Mouse (Mus musculus): ENCODE results near the gene Hsd17b12.

Gene Hsd17b12

DNA sequence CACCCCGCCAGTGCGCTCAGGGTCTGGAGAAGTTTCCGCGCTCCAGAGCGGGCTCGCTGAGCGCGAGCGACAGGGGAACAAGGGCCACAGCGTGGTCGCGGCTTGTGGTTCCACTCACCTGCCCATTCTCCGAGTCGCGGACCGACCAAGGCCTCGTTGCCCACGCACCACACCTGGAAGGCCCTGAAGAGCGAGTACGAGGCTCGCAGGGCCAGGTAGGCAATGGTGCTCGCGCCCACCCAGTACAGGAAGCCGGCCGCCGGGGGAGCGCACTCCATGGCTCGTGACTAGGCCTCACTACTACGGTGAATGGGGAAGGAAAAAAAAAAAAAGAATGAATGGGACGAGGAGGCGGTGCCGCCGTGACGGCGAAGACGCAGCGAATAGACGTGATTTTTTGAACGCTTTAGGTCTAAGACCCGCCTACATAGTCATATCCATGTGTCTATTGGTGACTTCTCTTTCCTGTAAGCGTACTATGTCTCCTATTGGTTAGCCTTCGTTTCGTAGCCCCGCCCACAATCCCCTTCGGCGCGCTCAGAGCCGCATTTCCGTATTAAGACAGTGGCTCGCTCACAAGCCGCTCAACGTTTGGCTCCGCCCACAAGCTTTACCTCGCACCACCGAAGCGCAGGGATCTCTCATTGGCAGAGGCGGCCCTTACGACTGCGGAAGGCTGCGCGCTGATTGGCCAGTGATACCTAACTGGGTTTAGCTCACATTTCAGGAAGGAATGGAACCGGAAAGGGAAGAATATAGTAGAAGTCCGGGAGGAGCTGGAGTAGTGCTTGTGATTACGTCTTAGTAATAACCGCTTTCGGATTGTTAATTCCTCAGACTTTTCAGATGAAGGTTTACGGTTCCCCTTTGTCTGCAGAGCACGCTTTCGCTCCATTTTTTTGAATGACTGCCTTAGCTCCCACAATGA is at the start of gene Hsd17b12:
TSS of gene Hsd17b12 (minus strand) at position 373 of the 928 bp plus-strand sequence.
- DNase-seq = peak; percentile 100

DNA sequence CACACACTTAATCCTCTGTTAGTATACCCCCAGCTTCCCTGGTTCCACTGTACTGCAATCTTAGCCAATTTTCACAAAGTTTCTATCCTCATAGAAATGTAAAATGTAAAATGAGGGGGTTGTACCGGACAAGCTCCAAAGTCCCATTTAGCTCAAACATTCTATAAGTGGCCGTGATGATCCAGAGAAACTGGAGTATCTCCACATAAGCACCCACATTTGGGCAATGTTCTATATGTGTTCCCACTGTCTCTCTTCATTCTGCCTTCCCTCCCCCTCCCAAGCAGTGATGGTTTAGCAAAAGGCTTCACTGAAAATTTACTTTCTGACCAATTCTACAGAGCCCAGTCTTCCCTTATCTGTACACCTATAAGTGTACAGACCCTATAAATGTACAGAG is 27.1 kb upstream of the Hsd17b12 start:
- DNase-seq = no peak

DNA sequence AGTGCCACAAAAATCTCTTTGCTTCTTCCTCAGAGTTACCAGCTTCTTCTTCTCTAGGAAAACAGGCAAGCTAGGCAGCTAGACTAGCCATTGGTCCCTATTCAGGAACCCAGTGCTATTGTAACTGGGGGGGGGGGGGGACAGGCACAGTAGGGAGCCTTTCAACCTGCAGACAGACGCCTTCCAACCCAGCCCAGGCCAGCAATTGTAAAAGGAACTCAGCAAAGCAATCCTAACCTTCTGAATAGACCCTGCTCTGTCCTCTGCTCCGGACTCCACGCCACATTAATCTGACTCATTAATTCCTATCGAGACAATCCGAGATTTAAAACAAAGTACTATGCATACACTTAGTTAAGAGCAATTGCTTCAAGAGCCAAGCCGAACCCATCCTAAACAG is 26.4 kb upstream of the Hsd17b12 start:
- no peak for DNase-seq

DNA sequence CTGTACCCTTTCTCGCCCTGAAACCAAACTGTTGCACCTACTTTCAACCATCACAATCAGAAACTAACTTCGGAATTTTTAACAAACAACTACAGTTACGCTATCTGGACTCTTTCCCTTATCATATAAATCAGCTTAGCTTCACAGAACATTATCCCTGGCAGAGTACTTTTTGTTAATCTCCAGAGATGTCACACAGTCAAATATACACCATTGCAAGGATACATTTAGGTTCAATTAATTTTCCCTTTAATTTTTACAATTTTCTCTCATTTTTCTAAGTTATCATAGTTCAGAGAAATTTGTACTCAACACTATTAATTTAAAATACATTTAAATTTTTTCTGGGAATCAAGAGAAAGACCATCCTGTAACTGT is 21.3 kb upstream of the Hsd17b12 start:
- no peak for DNase-seq

DNA sequence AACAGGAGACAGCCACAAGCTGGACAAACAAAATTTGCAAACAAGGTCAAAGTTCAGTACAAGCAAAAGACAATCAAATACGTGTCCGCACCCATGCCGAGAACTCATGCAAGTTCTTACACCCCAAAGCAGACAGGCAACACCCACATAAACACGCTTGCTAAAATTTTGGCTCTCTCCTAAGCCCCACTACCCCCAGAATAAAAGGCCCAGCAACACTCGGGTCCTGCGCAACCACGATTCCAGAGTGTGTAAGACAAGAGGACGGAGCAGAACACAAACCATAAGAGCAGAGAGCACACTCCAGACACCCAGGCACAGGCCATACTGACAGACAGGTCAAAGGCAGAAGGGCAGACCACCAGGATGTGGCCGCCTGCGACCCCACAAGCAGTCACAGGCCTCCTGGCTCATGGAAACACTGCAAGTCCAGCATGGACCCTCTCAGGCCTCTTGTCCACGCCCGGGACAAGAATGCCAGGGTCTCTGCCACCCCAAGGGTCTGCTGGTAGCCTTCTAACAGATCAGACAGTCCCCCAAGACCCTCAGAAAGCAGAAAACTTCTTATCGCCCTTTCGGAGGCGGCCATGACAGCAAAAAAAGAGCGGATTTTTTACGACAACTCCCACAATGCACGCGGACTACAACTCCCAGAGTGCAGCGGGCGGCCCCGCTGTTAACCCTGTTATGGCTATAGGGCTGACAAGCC is 20.7 kb upstream of the Hsd17b12 start:
- peak; percentile 91 for DNase-seq

DNA sequence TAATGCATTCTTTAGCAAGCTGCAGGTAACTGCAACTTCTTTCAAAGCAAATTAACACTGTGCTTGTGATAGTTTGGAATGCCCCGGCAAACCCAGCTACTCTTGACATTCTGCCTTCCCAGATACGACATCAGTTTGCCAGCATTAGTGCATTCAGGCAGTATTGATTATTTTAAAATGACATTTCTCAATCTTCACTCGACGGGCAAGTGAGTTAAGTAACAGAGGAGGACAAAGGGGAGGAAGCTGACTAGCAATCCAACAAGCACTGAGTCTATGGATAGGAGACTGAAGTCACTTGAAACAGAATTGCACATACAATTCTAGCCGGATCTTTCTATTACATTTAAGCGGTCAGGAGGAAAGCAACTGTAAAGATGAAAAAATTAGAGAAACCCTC is 19.5 kb upstream of the Hsd17b12 start:
- DNase-seq = no peak

DNA sequence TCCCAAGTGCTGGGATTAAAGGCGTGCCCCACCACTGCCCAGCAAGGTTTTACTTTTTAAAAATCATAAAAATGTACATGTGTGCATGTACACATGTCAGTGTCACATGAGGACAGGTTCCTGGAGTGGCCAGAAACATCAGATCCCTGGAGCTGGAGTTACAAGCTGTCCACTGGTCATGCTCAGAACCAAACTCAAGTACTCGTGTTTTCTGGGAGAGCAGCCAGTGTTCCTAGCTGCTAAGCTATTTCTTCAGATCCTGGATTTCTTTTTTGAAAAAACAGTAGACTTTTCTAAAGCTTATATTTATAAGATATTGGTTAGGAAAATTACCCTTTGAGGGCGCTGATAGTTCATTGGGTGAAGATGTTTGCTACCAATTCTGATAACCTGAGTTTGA is 18.6 kb upstream of the Hsd17b12 start:
- no peak for DNase-seq

DNA sequence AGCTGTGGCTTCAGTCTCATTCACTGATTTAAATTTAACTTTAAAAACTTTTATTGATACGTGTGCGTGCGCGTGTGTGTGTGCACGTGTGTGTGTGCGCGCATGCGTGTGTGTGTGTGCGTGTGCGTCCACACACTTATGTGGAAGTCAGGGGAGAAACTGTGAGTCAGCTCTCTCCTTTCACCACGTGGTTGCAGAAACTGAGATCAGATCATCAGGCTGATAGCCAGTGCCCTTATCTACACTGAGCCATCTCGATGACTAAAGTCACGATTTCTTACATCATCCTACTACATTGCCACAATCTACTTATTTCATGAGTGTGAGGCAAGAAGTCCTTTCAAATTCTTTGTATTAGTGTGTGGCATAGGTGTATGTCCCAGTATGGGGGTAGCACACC is 15.8 kb upstream of the Hsd17b12 start:
- DNase-seq = no peak

DNA sequence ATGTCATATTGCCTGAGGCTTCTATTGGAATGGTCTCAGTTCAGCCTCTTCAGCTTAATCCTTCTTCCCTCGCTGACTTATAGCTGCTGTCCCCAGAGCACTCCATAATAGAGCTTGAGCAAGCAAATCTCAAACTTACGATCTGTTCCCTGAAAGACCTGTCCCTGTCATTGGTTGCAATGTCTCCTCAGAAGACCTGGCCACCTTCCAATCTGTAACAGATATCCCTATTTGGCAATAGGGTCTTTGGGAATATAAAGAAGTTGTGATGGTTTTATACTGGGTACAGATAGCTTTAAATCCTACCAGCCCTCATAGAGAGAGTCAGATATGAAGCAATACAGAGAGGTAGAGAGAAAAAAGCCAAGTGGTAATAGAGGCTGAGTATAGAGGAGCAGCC is 5.4 kb upstream of the Hsd17b12 start:
- no peak for DNase-seq

DNA sequence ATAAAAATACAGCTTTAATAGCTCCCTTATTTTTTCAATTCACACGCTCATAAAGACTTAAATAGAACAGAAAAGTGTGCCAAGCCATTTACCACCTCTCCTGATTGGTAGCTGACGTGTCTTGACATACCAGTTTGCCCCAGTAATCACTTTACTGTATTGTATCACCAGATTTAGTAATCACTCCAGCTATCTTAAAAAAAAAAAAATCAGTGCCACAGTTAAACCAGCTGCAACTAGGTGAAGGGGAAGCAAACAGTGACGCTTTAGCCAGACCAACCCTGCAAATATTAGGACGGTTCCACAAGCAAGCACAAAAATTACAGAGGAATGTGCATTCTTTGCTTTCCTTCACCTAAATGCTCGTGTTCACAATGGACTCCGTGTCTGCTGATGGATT is 4.4 kb upstream of the Hsd17b12 start:
- no peak for DNase-seq

DNA sequence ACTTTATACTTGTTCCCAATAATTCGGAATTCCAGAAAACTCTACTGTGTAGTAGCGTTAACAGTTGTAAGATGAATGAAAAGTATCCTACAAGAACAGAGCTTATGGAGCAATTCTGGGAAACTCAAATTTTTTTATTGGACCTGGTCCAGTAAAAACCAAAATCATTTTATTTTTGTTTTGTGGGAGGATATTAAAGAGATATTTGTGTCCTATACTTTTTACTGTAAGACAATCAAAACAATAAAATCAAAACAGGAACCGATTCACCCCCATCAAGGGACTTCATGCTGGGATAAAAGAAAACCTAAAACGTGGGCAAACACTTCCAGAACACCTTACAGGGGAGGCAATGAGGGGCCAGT is 738 bp upstream of the Hsd17b12 start:
- peak; percentile 9 for DNase-seq

DNA sequence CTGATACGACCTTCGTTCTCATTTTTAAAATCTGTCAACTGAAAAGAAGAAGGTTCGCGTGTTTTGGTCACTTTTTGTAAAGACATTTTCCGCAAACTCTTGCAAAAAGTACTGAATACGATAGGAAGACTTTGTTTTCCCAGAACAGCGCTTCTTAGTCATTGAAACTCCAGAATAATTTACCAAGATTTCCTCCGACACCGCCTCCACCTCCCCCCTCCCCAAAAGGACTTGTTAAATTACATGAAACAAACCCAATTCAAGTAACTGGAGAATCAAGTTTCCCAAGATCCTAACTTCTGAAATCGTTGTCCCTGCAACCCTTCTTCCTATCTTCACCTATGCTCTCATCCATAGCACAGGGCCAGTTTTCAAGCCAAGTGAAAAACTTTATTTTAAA is 713 bp downstream of the Hsd17b12 start:
- no peak for DNase-seq

DNA sequence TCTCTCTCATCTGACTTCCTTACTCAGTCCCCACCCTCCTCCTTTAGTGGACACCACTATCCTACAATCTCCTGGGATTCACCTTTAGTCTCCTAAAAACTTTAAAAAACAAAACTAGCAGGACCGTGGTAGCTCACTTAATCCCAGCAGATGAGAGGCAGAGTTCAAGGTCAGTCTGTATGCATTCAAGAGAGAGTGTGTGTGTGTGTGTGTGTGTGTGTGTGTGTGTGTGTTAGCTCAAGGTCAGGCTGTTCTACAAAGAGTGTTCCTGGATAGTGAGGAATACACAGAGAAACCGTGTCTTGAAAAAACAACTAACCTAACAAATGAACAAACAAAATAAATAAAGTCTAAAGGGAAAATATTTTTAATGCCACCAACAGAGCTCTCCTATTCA is 12.6 kb downstream of the Hsd17b12 start:
- DNase-seq = no peak

DNA sequence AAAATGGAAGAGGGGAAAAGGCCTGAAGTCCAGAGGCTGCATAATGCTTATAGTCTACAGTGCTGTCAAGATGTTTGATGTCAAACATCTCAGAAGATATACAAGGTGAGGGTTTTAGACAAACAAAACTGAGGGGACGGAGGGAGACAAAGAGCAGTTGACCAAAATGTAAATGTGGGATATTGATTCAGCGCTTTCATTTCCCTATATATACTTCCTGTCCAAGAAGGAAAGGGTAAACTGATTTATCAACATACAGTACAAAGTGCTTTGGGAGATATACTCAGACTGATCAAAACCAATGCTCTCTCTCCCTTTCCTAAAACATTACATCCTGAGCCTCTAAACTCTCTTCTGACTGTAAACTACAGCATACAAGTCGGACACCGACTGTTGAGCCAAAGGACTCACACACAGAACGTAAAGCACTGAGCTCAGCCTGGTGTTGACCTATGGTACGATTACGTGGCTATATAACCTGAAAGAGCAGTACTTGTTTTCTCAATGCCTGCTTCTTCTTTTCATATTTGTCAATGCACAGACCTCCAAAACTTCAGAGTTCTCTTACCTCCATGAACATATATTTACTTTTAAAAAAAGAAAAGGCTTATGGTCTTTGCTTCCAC is 13.1 kb downstream of the Hsd17b12 start:
- DNase-seq = no peak

DNA sequence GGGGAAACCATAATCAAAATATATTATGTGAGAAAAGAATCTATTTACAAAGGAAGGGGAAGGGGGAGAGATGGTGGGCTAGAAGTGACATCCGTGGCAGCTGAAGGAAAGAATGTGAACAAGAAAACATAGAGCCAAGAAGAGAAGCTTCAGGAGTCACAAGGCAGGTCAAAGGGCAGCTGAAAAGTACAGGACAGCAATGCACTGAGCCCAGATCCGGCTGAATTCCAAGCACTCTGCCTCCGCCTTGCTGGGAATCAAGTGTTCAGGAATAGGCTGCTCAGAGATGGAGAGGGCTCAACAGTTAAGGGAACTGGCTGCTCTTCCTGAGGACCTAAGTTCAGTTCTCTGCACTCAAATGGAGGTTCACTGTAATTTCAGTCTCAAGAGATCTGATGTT is 16.5 kb downstream of the Hsd17b12 start:
- peak; percentile 46 for DNase-seq

DNA sequence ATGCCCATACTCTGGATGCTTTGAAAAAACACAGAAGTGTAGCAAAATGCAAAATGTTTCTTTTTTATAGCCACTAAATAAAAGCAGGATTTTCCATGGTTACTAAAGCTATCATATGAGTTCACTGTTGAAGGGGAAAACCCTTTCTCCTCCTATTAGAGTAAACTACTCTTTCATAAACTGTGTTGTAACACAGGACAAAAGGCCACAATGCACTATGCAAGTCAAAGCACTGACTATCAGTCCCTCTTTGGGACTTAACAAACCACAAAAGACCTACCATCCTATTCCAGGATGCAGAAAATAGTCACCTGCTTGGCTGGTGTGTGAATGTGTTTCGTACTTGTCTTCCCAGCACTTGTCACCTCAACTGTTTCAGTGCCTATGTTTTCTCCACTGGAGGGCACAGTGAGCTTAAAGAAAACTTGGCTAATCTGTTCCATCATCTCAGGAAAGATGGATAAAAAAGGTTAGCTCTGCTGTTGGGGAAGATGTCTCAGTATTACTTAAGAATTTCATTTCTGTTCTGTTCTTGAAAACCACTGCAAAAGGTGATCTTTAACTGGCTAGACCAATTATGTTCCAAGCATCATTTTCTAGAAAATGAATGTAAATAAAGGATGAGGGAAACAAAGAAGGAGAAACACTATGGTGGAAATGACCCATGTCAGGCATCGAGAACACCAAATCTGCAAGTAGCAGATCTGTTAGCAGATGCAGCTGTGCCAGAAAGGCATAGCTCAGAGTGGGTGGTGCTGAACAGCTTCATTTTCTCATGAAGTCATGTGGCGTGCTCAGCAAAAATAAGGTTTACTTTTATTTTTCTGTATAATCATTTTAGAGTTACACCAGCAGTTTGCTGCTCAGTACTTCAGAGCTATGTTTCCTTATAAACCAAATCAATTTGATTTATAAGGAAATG is 19.0 kb downstream of the Hsd17b12 start:
- peak; percentile 15 for DNase-seq

DNA sequence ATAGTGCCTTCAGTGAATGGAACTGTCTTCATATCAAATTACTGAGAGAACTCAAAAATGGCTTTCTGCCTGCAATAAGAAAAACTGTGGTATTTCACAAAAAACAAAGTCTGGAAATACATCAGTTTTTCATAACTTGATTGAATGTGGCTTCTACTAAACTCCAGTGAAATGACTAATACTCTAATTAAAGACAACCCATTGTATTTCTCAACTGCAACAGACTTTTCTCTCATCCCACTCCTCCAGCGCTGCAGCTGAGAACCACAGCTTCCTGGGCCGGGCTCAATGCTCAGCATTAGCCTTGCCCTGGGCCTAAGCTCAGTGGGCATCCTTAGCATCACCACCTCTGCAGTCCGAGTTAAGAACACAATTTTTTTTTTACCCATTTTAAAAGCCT is 20.9 kb downstream of the Hsd17b12 start:
- DNase-seq = no peak

DNA sequence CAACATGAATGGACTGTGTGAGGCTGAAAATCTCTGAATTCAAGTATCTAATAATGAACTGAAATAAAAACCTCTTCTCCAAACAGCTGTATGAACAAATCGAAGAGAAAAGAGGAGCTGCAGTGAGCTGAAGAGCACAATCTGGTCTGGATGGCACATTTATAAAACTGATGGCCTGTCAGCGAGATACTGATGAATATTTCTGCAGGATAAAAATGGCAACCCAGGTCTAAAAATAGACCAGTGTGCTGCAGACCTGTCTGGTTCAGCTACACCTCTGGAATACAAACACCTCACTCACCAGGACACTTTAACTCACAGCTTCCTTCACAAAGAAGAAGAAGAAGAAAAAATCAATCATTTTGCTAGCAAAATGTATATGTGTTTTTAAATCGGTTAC is 29.3 kb downstream of the Hsd17b12 start:
- no peak for DNase-seq

DNA sequence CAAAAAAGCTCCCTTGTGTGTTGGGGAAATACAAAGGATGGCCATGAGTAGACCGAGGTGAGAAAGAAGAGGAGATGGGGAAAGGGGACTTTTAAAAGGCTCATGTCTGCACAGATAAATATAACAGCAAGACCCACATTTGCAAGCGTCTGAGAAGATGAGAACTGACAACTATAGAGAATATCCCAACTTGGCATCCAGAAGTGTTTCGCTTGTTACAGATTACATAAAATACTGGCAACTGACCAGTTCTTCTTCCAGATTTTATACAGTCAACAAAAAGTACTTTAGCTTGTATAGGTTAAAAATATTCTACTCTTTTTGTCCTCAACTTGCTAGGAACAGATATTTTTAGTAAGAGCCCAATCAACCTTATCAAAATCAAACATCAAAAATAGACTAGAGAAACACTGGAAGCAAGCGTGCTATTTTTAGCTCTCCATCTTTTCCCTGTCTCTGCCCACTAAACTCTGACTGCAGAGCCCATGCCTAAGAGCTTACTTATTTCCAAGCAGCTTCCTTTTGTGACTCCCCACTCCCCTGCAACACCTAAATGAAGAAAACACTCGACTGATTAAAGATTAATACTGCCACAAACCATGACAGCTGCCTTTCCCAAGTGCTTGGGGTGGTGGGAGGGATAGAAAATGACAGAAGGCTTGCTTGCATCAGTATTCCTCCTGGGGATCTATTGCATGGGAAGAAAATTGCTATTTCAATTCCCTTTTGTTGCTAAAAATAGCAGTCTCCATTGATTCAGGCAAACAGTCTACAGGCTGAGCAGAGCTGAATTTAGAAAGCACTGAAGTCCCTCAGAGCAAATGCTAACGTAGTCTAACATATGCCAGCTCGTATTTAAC is 35.4 kb downstream of the Hsd17b12 start:
- DNase-seq = no peak

DNA sequence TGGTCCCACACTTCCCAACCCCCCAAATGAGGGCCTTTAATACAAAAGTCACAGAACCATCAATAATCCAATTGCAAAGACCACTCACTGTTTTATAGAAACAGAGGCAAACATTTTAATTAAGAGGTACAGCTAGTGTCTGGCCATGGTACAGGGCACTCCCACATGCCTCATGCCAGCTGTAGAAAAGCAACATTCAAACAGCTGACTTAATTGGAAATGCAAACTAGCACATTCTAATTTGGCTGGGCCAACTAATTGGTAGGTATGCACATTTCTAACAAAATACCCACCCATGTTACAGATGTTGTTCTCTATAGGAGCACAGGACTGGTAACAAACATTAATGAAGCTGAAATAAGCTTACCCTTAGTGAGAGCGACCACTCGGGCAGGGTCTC is 54.0 kb downstream of the Hsd17b12 start:
- no peak for DNase-seq

DNA sequence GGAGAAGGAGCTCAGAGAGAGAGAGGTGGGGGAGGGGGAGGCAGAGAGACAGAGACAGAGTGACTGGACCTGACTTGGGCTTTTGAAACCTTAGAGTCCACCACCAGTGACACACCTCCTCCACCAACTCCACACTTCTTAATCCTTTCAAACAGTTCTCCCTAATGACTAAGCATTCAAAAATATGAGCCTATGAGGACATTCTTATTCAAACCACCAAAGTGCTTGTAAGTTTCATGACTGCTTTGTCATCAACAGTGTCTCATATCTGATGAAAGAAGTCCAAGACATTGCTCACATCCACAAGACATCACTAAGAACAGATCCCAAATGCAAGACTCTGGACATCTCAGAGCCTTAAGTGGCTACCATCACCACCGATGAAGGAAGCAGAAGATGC is 67.9 kb downstream of the Hsd17b12 start:
- no peak for DNase-seq

DNA sequence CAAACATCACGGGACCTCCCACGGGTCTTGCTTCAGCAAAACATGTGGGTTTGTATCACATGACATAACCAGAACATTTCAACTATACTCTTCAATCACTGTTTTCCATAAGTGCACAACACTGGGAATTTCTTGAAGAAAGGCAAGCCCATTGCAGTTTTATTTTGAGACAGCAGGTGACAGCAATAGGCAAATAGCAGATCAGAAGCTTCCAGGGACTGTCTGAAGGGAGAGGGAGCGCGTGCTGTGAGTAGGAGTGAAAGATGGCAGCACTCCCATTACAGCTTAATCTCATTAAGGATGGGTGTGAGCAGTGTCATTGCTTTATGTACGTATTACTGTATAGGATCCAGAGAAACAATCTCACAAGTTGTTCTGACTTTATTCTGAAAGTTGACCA is 88.3 kb downstream of the Hsd17b12 start:
- no peak for DNase-seq

Measured in kidney, adult 9 months (tissue).